Mouse (Mus musculus) olfactory bulb, adult 2 months (tissue): ENCODE measurements around the gene Ubxn6. TPM values are rescaled to one million over a fixed set of nuclear protein-coding genes. Genes with fewer than 3 reads are reported as not detected.
"Not testable (repeated sequence)": the region's sequence is repeated elsewhere in the genome, so short reads cannot be mapped to it uniquely, and the experiment has no call there.

Experiments used
- H3K27ac ChIP-seq: fragments of 200-500 bp; 2 replicates; pipeline ENCODE4 v1.5.1; 2012; ENCODE audit warnings: low read depth, low read length; ENCODE audit not compliant: insufficient read depth
- H3K4me1 ChIP-seq: fragments of 200-500 bp; 2 replicates; pipeline ENCODE4 v1.6.1; 2012; ENCODE audit warnings: low read length; ENCODE audit not compliant: control insufficient read depth, insufficient read depth
- H3K4me3 ChIP-seq: fragments of 200-500 bp; 2 replicates; pipeline ENCODE4 v1.5.1; 2012; ENCODE audit warnings: mild to moderate bottlenecking, low read depth, low read length, moderate library complexity; ENCODE audit not compliant: insufficient read depth
- CTCF ChIP-seq: fragments of 200-500 bp; IDR thresholded peaks from 2 replicates; pipeline ENCODE4 v1.5.1; 2012; ENCODE audit warnings: low read depth, mild to moderate bottlenecking, low read length, moderate library complexity; ENCODE audit not compliant: insufficient read depth
- POLR2A ChIP-seq: fragments of 200-500 bp; IDR thresholded peaks from 2 replicates; pipeline ENCODE4 v1.6.1; 2012; ENCODE audit warnings: mild to moderate bottlenecking, low read depth, low read length, moderate library complexity; ENCODE audit not compliant: insufficient read depth
- WGBS: fragments of 180-500 bp; shearing (Covaris S2); methylation state at CpG from one replicate; pipeline ENCODE4 v1.1.7; 2018; 5-methylcytosine and 5-hydroxymethylcytosine counted together
- polyA plus RNA-seq: library from polyadenylated mRNA; stranded (reverse); fragments of >200 nt; gene quantifications from 2 replicates; pipeline ENCODE4 v1.2.4, GENCODE M21; 2012; ENCODE audit warnings: low replicate concordance; ENCODE audit not compliant: missing spikeins, insufficient read depth, insufficient read length

Ubxn6 gene
- polyA plus RNA-seq, 1 experiment, result not detected

GRCm38 (mm10) chr17:56066451-56066850, 8.4 kb downstream of the Ubxn6 start:
- Histone ChIP-seq H3K27ac (no peak overlapping the region), H3K4me1 (no peaks in the 10 kb centered on the region), H3K4me3 (no peak overlapping the region)
- TF ChIP-seq CTCF, result no peak
- TF ChIP-seq POLR2A, result no peak

- not testable (repeated sequence) for H3K4me3 ChIP-seq, H3K4me1 ChIP-seq, H3K27ac ChIP-seq
- 87% methylated on average over 6 of the region's 6 CpGs for WGBS
These were observed 9.1 kb downstream of the Ubxn6 start for GRCm38 (mm10) chr17:56065715-56066114.

GRCm38 (mm10) chr17:56062081-56062480, 12.7 kb downstream of the Ubxn6 start:
- H3K4me3 ChIP-seq, result no peak overlapping the region
- H3K4me1 ChIP-seq, result no peaks in the 10 kb centered on the region
- no peak for TF ChIP-seq CTCF
- WGBS, result 94% methylated on average over 7 of the region's 7 CpGs
- no peak overlapping the region for H3K27ac ChIP-seq

GRCm38 (mm10) chr17:56057381-56058120, 17.3 kb downstream of the Ubxn6 start:
- Histone ChIP-seq H3K4me3 (no peak overlapping the region), H3K4me1 (no peaks in the 10 kb centered on the region), H3K27ac (peak overlapping the region; percentile 8; the same call in 1 of the 2 replicates)
- TF ChIP-seq CTCF (no peak), POLR2A (no peak)
- WGBS, result 73% methylated on average over 11 of the region's 11 CpGs

- Histone ChIP-seq H3K4me3 (no peak overlapping the region), H3K4me1 (no peaks in the 10 kb centered on the region), H3K27ac (no peak overlapping the region)
- WGBS, result 51% methylated on average over 4 of the region's 4 CpGs
- TF ChIP-seq CTCF (no peak), POLR2A (no peak)
These were observed 18.7 kb downstream of the Ubxn6 start for GRCm38 (mm10) chr17:56055945-56056678.

GRCm38 (mm10) chr17:56054938-56055337, 19.9 kb downstream of the Ubxn6 start:
- Histone ChIP-seq H3K27ac (no peak overlapping the region), H3K4me1 (no peaks in the 10 kb centered on the region), H3K4me3 (no peak overlapping the region)
- no peak for TF ChIP-seq POLR2A
- TF ChIP-seq CTCF, result no peak

- 94% methylated on average over 5 of the region's 5 CpGs for WGBS
- Histone ChIP-seq H3K4me1 (no peaks in the 10 kb centered on the region), H3K27ac (no peak overlapping the region), H3K4me3 (no peak overlapping the region)
- TF ChIP-seq POLR2A, result no peak
- TF ChIP-seq CTCF, result no peak
These were observed 23.5 kb downstream of the Ubxn6 start for GRCm38 (mm10) chr17:56051369-56051768.

GRCm38 (mm10) chr17:56040857-56041163, 34.0 kb downstream of the Ubxn6 start:
- Histone ChIP-seq H3K4me3 (peak overlapping the region; percentile 54; the same call in 1 of the 2 replicates), H3K27ac (no peak overlapping the region), H3K4me1 (peaks cover 6% of the 10 kb centered on the region)
- TF ChIP-seq POLR2A, result no peak
- WGBS, result 2% methylated on average over 12 of the region's 12 CpGs

- H3K4me3 ChIP-seq, result peak within 1 kb of the TSS; percentile 54
- peaks cover 7% of the 10 kb centered on the region for H3K4me1 ChIP-seq
- no peak for TF ChIP-seq CTCF
- peak; percentile 34; the same call in 1 of the 2 replicates for TF ChIP-seq POLR2A
- WGBS, result under 1% methylated on average over 68 of the region's 68 CpGs
- no peak within 1 kb of the TSS for H3K27ac ChIP-seq
These were observed 34.6 kb downstream of the Ubxn6 start, which contains the start of gene Chaf1a for GRCm38 (mm10) chr17:56040030-56040856. Gene Chaf1a, plus strand, starts transcription at chr17:56040439.
